Mouse (Mus musculus): ENCODE measurements around the gene Fam234b.

DNA sequence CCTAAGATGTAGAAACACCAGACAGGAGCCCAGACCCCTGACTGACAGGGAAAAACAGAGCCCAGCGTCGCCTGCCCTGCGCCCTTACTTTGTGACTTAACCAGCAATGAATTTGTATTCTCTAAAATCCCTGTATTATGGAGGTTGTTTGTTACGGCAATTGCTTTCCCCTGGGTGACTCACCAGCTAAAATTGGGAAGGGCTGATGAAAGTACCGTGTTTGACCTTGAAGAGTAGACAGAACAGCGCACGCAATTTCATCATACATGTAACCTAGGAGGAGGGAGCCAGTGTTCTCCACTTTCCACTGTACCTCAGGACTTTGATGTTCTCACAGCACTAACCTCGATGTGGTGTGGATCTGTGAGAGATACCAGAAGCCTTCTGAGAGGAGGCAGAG, 4.8 kb upstream of the Fam234b start:
- no peak for TF ChIP-seq POLR2A (IDR thresholded peaks at IDR 0.05; ENCODE audit: insufficient read length, low read depth)
- TF ChIP-seq USF1 (IDR thresholded peaks at IDR 0.05; ENCODE audit: low read depth), result no peak

Measured in myocyte (in vitro differentiated cells).